Mouse (Mus musculus) heart, adult 2 months (tissue): ENCODE results near the gene Ppp4r3a.

Source experiments
- EP300 ChIP-seq: fragments of 200-500 bp; IDR thresholded peaks from 2 replicates; pipeline ENCODE4 v1.6.1; 2011; ENCODE audit warnings: low read depth, low read length, control low read depth; ENCODE audit not compliant: insufficient read depth
- POLR2A ChIP-seq: fragments of 200-500 bp; IDR thresholded peaks from 2 replicates; pipeline ENCODE4 v1.6.1; 2011; ENCODE audit warnings: mild to moderate bottlenecking, low read depth, low read length, control low read depth; ENCODE audit not compliant: insufficient read depth

GRCm38 (mm10) chr12:101015926-101016325, 67.6 kb downstream of the Ppp4r3a start:
- no peak for TF ChIP-seq EP300
- TF ChIP-seq POLR2A = no peak
